Mouse (Mus musculus): Measurements from ENCODE around the gene Bpifb2. TPM values are rescaled to one million over a fixed set of nuclear protein-coding genes. Genes with fewer than 3 reads are reported as not detected.

The Bpifb2 gene
- total RNA-seq, 4 experiments from 2014 or later = not detected

DNA sequence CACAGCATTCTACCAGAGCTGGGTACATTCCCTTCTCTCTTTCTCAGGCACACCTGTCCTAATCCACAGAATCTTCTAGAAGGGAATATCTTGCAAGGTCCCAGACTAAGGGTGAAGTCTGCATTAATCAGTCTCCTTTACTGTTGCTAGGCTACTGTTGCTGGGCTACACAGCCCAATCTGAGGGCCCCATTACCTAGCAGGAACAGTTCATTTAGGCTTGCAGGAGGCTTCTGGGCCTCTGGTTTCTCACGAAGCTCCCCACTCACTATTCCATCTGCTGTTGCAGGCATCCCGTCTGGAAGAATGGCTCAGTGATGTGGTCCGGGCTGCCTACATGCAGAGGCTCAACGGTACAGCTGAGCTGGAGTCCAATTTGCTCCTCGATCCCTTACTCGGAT, 56.3 kb downstream of the Bpifb2 start:
- no peak for DNase-seq (ENCODE audit: low spot score)

DNA sequence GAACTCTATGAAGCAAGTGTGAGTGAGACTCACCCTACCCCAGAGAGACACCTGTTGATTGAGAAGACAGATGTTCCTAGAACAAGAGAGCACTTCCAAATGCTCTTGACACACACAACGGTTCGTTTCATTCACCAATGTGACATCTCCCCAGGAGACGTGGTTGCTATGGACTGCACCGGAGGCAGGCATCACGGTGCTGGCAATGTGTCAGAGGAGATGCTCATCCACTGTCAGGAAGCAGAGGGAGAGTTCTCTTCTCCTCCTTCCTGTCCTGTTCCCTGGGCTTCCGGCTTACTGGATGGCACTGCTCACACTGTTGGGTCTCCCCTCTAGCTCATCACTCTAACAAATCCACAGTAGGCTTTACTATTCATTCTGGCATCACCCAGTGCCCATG, 58.5 kb downstream of the Bpifb2 start:
- DNase-seq (ENCODE audit: low spot score) = no peak

DNA sequence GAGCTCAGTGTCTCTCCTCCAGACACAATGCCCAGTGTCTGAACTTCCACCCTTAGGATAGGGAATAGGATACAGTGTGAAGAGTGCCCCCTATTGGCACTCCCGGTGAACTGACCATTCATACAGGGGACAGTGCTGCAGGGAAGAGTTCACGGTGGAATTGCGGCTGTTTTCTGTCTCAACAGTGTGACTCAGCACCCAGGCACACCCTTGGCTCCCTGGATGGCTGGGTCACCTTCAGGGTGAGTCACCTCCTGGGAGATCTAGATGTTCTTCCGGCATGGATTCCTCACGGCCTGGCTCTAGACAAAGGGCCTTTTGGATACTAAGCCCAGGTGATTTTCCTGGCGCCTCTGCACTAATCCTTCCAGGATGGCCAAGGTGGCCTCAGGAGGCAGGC, 60.5 kb downstream of the Bpifb2 start:
- no peak for DNase-seq (ENCODE audit: low spot score)

DNA sequence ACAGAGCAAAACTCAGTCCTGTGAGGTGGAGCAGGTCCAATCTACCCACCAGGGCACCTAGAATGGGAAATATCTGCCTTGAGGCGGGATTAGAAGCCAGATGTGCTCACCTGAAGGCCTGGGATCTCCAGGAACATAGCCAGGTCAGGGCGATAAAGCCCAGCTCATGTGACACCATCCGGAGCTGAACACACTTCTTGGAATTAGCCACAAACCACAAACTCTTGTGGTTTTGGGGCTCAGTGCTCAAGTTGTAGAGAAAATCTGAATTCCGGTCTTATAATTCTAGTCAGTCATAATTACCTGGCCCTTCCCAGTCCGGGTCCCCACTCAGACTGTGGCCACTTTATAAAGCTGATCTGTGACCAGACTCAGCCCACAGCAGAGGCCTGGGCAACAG, 63.0 kb downstream of the Bpifb2 start, which contains the start of gene Bpifb4:
TSS of gene Bpifb4 (plus strand) at position 370 of the 400 bp plus-strand sequence.
- DNase-seq (ENCODE audit: low spot score) = no peak

DNA sequence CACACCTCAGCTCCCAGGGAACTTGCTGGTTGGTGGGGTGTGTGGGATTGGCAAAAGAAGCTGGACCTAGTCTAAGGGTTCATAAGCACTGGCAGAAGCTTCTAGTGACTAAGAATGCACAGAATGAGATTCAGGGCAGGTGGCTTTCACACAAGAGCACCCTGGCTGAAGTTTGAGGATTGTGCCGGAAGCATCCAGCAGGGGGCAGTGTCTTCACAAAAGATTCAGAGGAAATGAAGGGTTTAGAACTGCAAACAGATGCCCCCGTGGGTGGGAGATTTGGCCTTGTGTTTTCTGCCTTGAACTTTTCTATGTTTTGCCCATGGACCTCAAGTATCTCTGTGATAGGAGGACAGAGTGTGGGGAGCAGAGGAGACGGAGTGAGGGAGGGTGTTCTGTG, 68.7 kb downstream of the Bpifb2 start:
- DNase-seq (ENCODE audit: low spot score) = peak; percentile 17

DNA sequence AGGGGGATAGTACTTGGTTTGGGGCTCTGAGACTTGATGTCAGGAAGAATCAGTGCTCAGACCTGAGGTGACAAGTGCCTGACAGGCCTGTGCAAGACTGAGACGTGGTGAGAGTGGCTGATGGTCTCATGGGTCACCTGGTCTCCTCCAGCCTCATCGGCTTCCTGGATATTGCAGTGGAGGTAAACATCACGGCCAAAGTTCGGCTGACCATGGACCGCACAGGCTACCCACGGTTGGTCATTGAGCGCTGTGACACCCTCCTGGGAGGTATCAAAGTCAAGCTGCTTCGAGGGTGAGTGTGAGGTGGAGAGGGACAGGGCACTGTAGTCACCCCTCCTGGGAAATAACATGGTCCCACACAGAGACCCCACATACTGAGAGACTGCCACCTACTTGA, 69.7 kb downstream of the Bpifb2 start:
- DNase-seq (ENCODE audit: low spot score) = no peak

Other genes with a start within 250 kb of the Bpifb2 start
- 10 to 100 TPM; 10.7 to 14.7 (median 12.9) TPM for gene Commd7, start 242.3 kb upstream of the Bpifb2 start, total RNA-seq (2022)
- gene Dnmt3b, start 225.6 kb upstream of the Bpifb2 start, total RNA-seq (2022) = 1 to 10 TPM in 2 of 4 experiments, under 1 TPM in 2; 0.57 to 1.4 (median 1.1) TPM
- gene Dnmt3c, start 178.4 kb upstream of the Bpifb2 start, total RNA-seq (2022) = not detected
- gene Mapre1, start 133.8 kb upstream of the Bpifb2 start, total RNA-seq (2022) = 10 to 100 TPM; 49.5 to 57.0 (median 50.8) TPM
- gene Efcab8, start 95.1 kb upstream of the Bpifb2 start, total RNA-seq (2022) = not detected
- gene Sun5, start 4.0 kb upstream of the Bpifb2 start, total RNA-seq (2022) = not detected
- not detected for gene Bpifb6, start 25.3 kb downstream of the Bpifb2 start, total RNA-seq (2022)
- gene Bpifb3, start 43.2 kb downstream of the Bpifb2 start, total RNA-seq (2022) = not detected
- not detected for gene Bpifb4, start 63.2 kb downstream of the Bpifb2 start, total RNA-seq (2022)
- gene Bpifa6, start 99.9 kb downstream of the Bpifb2 start, total RNA-seq (2022) = not detected
- not detected for gene Bpifa2, start 133.2 kb downstream of the Bpifb2 start, total RNA-seq (2022)